Mouse (Mus musculus) inflammation-experienced regulatory T-cells, adult 6 months (primary cell): Measurements from ENCODE around the gene Sarm1. TPM values are rescaled to one million over a fixed set of nuclear protein-coding genes. Genes with fewer than 3 reads are reported as not detected.

Experiments used
- ATAC-seq: one replicate; pipeline ENCODE4 v1.8.0; 2017
- polyA plus RNA-seq, 3 experiments: library from polyadenylated mRNA; unstranded; fragments of 100-300 nt; shearing (Covaris generic); gene quantifications; one replicate each; pipeline ENCODE4 v1.2.1; 2017

The Sarm1 gene
- polyA plus RNA-seq, 3 experiments from 2014 or later, result 0.41 to 2.2 (median 0.97) TPM

DNA sequence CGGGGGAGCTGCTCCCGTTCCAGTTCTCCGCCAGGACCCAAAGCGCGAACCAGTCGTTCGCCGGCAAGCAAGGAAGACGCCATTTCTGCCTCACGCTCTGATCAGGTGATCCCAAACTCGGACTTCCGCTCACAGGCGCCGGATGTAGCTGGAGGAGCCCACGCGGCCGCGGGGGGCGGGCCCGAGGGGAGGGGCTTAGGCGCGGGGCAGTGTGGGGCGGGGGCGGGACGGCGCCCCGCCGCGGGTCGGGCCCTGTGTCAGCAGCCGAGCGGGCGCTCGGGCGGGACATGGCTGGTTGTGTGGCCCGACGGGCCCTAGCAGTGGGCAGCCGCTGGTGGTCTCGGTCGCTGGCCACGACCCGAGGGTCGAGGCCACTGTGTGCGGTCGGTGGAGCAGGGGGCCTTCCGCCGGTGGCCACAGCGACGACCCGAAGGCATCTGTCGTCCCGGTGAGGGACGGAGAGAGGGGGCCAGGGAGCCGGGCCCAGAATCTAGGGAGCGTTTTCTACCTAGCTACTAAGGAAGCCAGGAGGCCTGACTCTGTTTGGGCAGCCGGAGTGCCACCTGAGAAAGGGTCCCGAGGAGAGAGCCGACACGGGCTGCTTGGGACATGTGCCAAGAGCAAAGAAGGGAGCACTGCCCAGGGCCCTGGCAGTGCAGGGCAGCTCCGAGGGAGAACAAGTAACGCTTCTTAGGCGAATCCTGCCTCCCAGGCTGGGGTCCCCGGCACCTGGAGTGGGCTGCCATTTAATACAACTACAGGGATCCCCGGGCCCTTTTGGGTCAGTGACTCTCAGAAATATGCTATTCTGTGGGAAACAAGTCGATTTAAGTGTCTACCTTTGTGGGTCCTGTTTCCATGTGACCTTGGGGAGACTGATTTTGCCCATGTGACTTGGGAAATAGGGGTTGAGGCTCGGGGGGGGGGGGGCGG is 14.7 kb upstream of the Sarm1 start, which contains the start of the genes Tmem199 and Poldip2:
Gene Tmem199 (minus strand): TSS at position 148 of the 933 bp plus-strand sequence.
Gene Poldip2 (plus strand): TSS at position 169 of the 933 bp plus-strand sequence.
- peak; percentile 92 for ATAC-seq

DNA sequence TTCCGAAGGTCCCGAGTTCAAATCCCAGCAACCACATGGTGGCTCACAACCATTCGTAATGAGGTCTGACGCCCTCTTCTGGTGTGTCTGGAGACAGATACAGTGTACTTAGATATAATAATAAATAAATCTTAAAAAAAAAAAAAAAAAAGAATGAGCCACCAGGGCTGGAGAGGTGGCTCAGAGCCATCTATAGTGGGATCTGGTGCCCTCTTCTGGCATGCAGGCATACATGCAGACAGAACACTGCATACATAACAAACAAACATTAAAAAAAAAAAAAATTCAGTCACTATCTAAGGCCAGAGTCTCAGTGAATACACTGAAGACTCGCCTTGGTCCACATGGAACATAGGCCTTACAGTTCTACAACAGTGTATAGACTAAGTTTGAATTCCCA is 11.6 kb upstream of the Sarm1 start:
- no peak for ATAC-seq

DNA sequence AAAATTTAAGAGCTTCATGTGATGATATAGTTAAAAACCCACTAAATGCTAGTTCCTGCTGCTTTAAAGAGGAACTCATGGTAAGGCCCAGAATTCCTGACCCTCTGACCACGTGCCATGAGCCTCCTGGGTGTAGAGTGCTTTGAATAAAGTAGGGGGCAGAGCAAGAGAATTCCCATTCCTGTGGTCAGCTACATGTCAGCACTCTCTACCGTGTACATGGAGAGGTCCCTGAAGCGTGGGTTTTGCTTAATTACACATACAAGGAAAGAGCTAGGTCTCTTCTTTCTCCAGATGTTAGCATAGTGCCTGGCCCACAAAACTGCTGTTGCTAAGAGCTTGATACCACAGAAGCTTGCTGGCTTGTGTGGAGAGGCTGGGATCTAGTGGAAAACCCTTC is 7.9 kb upstream of the Sarm1 start:
- ATAC-seq, result no peak

DNA sequence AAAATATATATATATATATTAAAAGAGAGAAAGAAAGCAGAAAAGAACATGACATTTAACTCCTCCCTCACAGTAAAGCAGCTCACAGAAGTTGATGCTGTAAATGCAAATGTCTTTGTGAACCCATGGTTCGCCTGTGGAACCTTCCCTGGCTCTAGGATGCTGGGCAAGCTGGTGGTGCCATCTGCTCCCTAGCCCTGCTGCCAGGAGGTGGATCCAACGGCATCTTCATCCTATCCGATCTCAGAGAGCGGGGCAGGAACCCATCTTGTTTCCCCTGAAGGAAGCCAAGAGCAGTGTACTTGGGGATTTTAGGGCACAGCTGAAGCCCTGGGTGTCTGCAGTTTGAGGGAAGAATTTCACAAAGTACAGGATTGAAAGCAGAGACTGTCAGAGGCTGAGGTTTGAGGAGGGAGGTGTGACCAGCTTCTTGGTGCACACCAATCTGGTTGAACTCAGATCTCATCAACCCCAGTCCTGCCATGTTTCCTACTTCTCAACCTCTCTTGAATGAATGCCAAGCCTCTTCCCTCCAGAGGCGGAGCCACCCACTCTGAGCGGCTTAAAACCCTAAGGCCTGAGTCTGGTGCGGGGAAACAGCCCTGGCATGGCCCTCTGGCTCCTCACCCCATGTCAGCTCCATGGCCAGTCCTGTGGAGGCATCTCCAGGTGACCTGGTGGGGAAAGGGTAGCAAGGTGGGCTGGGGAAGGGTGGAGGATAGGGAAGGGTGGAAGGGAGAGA is 5.5 kb upstream of the Sarm1 start, which contains the start of gene Sebox:
Gene Sebox (plus strand): TSS at position 539 of the 742 bp plus-strand sequence.
- ATAC-seq, result no peak

DNA sequence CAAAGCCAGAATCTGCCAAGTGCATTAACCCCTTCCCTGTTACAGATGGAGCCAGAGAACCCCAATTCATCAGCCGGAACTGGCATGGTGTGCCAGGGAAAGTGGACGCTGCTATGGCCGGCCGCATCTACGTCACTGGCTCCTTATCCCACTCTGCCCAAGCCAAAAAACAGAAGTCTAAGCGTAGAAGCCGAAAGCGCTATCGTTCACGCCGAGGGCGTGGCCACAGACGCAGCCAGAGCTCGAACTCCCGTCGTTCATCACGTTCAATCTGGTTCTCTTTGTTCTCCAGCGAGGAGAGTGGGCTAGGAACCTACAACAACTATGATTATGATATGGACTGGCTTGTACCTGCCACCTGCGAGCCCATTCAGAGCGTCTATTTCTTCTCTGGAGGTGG is 4.0 kb upstream of the Sarm1 start:
- ATAC-seq, result no peak

DNA sequence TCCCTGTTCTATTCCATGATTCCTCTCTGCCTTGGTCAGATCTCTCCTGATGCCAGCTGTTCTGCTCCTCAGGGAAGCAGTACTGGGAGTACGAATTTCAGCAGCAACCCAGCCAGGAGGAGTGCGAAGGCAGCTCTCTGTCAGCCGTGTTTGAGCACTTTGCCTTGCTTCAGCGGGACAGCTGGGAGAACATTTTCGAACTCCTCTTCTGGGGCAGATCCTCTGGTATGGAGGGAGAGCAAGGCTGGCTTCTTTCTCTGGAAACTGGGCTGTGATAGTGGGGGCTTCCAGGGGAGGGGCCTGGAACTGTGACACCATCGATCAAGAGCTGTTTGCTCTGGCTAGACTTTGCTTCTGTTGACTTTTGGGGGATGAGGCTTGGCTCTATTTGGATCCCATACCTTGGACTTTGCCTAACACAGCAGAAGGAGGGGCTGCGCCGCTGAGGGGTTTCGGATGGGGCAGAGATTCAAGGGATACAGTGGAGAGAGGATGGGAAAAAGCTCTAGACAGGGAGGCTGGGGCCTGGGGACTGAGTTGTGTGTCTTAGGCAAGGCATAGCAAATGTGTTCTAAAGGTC is 3.2 kb upstream of the Sarm1 start:
- ATAC-seq, result no peak

DNA sequence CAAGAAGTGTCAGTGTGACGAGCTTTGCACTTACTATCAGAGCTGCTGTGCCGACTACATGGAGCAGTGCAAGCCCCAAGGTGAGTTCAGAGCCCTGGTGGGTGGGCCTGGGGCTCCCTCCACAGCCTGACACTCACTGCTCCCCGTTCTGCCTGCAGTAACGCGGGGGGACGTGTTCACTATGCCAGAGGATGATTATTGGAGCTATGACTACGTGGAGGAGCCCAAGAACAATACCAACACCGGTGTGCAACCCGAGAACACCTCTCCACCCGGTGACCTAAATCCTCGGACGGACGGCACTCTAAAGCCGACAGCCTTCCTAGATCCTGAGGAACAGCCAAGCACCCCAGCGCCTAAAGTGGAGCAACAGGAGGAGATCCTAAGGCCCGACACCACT is 2.0 kb upstream of the Sarm1 start:
- no peak for ATAC-seq

DNA sequence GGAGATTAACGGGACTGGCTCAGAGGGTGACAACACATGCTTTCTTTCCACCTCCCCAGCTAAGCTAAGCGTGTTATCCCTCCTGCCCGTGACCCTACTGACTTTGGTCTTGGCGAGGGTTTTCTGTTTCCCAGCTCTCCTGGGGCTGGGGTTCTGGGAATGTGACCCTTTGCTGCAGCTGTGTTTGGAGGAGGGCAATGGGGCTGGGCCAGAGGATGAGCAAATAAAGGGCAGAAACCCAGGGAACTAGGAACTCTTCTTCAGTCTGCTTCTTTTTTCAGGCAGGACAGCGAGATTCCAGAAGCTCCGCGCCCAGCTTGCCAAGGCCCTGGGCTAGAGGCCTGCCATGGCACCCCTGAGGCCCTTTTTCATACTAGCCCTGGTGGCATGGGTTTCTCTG is 1.4 kb upstream of the Sarm1 start, which contains the start of gene Vtn:
Gene Vtn (plus strand): TSS at position 88 of the 400 bp plus-strand sequence.
- no peak for ATAC-seq

DNA sequence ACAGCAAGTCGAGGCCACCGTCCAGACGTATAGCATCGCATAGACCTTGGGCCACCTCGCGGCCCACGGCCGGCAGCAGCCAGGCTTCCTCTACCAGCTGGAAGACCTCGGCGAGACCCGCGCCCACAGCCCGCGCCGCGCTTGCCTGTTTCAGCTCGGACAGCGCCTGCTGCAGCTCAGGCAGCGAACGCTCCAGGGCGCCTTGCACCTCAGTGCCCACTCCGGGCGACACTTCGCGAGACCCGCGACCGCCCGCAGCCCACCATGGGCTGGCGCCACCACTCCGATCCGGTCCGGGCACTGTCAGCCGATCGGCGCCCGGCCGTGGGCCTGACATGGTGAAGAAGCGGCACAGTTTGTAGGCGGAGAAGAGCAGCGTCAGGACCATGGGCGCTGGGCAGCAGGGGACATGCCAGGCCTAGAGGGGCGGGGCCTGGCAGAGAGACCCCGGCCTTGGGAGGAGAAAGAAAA is 448 bp downstream of the Sarm1 start:
- no peak for ATAC-seq

DNA sequence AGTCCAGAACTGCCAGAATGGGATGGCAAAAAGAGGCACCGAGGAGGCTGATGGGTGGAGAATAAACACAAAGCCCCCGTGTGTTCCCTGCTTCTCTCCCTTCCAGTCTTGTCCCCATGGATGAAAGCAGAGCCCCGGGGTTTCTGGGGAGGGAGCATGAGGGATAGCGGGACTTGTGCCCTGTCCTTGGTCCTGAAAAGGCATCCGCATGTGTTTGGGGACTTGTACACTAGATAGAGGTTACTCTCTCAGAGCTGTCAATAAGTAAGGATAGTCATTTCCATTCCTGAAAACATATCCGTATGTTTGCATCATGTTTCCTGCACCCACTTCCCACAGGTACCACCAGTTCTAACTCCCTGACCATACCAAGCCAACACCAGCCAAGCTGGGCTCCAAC is 1.6 kb downstream of the Sarm1 start:
- ATAC-seq, result no peak

DNA sequence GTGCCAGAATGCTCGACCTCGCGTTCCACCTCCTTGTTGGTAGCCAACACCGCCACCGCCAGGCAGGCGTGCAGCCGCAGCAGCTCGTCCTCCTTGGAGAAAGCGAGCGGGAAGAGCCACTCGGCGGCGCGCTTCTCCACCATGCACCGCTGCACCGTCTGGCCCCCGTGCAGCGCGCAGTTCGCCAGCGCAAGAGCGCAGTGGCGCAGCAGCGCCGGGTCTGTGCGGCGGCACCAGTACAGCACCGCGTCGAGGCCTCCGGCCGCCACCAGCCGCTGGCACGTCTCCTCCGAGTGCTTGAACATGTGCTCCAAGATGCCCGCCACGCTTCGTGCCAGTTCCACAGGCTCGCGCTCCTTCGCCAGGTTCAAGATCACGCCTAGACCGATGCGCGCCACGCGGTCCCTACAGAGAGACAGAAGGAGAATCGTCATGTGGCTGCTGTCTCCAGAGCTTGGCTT is 6.7 kb downstream of the Sarm1 start:
- no peak for ATAC-seq

DNA sequence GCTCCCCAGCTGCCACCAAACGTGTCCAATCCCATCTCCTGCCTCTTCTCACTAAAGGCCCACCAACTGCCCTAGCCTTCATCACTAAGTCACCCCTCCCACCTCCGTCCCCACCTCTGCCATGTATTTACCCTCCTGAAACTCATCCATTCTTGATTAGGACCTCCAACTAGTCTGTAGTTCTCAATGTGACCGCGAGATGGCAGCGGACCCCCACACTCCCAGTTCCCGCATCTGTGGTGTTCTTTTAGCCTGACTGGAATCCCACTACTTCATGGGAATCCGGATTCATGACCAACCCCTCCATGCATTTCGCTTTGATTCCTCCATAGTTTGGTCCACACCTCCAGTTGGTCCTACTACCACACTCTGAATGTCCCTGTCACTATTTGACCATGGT is 9.4 kb downstream of the Sarm1 start:
- ATAC-seq, result no peak

DNA sequence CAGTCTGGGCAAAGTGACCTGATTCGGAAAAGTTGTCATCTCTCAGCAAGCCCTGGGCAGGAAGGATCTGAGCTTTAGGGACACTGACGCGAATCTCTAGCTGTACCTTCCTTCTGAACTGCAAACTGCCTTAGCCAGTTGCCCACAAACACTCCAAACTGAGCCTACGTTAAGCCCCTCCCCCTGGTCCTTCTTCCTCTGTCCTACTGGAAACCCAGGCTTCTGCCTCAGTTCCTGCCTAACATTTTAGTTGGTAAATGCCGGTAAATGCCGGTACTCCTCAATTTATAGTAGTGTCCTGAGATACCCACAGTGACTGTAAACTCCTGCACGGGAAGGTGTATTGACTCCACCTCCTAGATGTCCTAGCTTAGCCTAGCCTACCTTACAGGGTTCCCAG is 13.9 kb downstream of the Sarm1 start:
- no peak for ATAC-seq

DNA sequence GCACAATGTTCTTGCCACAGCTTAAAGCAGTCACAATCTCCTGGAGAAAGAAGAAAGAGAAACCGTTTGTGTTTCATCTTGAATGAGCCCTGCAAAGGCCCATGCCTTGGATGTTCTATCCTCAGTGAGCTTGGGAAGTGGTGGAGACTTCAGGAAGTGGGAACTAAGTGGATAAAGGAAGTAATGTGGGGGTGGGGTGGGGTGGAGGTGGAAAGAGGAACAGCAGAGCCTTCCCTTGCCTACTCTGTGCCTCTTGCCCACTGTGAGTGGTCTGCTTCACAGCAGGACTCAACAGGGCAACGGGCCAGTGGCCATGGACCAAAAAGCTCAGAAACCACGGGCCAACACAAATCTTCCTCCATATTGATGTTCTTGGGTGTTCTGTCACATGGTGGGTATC is 22.3 kb downstream of the Sarm1 start:
- ATAC-seq, result no peak

DNA sequence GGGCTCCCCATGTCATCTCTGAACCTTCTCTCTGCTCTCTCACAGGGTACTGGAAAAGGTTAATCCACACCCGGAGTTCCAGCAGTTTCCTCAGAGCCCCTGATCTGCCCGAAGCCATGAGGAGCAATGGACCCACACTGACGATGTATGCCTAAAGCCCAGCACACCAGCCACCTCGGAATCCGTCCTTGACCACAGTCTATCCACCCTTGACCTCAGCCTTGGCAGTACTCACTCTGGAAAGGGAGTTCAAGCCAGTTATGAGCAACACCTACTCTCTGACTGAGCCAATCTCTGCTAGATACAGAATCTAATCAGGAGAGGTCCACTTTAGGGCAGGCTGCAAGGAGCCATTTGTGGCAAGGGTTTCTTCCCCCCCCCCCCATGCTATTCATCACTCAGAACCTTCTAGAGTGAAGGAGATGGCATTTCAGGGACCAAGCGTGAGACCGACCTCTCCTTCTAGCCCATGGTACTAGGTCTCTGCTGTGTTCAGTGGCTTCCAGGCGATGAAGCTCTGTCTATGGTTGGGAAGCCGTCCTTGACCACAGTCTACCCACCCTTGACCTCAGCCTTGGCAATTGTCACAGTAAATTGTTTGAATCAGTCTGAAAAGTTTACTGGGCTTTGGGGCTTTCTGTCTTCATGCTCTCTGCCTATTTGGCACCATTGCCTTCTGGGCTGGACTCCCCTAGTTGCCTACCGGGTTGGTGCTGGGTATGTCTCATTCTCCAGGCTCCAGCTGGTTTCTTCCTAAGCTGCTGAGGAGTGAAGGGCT is 26.0 kb downstream of the Sarm1 start:
- ATAC-seq, result no peak

DNA sequence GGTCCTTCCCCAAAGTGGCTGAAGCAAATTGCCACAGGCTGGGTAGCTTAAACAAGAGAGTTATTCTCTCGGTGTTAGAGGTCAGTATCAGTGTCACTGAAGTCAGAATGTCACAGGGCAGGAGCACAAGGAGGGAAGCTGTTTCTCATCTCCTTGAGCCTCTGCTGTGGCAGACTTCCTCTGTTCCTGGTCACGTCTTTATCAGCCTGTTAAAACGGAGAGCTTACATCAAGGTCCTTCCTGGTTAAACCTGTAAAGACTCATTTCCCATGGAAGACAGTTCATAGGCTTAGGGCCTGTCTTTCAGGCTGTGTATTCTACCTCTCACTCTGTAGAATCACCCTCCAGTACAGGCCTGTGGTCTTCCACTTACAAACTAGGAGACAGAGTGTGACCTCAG is 29.6 kb downstream of the Sarm1 start:
- no peak for ATAC-seq

DNA sequence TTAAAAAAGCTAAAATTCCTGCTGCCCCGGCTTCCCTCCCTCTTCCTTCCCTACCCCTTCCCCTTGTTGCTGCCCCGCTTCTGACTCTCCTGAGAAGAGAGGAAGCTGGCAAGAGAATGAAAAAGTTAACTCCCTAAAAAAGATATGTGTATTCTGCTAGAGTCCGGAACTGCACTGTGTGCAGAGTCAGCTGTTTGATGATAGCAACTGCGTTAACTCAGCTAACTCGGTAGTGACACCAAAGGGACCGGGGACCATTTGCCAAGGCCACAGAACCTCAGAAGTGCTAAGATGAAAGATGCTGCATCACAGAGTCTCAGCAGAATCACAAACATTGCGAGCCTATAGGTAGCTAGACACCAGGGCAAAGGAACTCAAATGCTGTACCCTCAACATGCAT is 30.0 kb downstream of the Sarm1 start:
- no peak for ATAC-seq

DNA sequence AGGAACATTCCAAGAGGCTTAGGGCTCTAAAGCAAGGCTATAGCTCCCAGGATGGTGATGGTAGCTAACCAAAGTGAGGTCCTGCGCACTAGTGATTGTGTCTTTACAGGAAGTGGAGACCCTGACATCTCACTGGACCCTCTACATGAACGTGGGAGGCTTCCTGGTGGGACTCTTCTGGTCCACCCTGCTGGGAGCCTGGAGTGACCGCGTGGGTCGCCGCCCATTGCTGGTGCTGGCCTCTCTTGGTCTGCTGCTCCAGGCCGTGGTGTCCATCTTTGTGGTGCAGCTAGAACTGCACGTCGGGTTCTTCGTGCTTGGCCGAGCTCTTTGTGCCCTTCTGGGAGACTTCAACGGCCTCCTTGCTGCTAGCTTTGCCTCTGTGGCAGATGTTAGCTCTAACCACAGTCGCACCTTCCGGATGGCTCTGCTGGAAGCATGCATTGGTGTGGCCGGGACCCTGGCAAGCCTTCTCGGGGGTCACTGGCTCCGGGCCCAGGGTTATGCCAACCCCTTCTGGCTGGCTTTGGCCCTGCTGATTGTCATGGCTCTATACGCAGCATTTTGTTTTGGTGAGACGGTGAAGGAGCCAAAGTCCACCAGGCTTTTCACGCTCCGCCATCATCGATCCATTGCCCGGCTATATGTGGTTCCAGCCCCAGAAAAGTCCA is 31.2 kb downstream of the Sarm1 start:
- ATAC-seq, result no peak

DNA sequence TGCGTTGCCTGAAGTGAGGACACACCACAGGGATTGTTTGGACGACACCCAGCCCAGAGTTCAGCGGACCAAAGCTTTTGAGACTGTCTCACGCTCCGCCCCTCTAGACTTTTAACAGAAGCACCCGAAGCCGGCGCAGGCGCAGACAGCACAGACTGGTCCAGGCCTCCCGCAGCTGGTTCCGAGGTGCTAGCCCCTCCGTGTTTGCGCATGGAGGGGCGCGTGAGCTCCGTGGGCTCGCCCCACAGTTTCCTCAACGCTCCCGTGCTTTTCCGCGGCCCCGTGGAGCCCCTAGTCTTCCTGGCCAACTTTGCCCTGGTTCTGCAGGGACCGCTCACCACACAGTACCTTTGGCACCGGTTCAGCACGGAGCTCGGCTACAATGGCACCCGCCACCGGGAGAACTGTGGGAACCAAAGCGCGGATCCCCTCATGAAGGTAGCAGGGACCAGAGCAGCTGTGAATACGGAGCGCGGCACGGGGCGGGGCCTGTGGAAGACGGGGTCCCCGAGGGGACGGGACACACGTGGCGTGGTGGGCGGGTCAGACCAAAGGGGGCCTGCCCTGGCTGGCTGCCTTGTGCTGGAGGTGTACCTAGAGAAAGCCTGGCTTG is 31.9 kb downstream of the Sarm1 start, which contains the start of gene Slc46a1:
Gene Slc46a1 (plus strand): TSS at position 130 of the 613 bp plus-strand sequence.
- peak; percentile 56 for ATAC-seq

DNA sequence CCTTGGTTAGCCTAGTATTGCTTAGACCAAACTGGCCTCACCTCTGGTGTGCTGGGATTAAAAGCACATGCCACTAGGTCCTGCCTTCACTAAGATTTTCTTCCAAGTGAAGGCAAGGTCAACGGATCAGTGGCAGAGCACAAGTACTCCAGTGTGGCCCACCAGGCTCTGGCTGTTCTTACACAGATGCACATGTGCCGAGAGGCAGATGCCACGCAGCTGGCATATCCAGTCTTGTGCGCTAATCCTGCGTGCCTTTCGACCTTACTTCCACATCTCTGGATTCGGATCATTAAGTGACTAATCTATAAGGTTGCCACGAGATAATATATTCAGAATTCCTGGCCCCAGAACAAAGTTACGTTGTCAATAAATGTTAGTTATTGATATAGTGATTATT is 32.4 kb downstream of the Sarm1 start:
- no peak for ATAC-seq
